Mouse (Mus musculus): ENCODE data around the gene Ermap. TPM values are rescaled to one million over a fixed set of nuclear protein-coding genes. Genes with fewer than 3 reads are reported as not detected.

Ermap gene
- not detected for total RNA-seq (2021)
- long read RNA-seq, experiment 1 = 0 reads
- long read RNA-seq, experiment 2, partial matches to known transcripts = 0 of 1 reads
- long read RNA-seq, experiment 2, other reads (novel, unspliced or antisense) = 1 of 1 reads

DNA sequence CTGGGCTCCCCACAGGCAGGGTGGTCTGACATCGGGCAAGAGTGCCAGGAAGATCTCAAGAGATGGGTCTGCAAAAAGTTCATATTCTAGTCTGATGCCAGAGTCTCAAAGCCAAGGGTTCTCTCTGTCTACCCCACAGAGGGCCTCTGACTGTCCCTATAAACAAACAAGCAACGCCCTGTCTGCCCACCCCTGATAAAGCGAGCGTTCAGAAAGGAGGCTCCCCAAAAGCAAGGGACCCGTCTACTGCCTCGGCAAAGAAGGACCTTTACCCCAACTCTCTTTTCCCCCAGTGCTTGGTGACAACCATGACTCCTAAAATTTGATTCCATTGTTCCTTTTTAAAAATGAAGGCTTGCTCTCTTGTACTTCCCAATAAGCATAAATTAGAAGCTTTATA lies at the start of gene Ermap:
Gene Ermap (minus strand): TSS at position 148 of the 400 bp plus-strand sequence.
- no peak for DNase-seq

DNA sequence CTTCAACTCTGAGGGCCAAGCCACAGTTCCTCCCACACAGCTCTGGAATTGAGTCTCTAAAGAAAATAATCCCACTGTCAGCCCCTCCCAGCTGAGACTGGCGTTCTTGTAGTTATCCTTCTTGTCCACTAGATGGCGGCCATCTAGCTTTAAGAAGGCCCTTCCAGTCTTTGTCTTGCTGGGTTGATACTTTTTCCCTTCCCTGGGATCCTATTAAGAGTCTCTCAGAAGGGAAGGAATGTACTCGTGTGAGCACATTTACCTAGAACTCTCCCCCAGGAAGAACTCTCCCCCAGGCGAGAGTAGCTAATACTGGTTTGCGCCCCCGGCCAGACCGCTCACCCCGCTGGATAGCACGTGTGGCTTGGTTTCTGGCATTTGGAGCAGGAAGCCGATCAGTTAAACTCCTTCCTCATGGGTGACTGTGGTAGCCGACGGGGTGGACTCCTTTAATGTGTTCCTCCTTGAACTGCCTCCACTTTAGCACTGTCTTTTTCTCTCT lies 49.4 kb upstream of the Ermap start:
- peak; percentile 36 for DNase-seq

DNA sequence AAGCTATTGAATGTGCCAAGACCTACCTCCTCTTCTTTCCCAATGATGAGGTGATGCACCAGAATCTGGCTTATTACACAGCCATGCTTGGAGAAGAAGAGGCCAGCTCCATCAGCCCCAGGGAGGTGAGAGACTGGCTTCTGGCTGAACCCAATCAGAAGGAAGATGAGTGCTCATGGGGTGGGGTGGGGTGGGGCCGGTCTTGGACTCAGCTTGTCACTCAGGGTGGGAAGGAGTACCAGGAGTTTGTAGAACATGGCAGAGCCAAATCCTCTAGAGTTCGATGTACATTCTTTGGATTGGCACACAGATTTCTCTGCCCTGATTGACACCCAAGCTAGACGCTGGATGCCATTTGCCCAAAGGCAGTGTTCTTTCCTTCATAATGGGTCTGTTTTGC lies 48.9 kb upstream of the Ermap start:
- DNase-seq = no peak

DNA sequence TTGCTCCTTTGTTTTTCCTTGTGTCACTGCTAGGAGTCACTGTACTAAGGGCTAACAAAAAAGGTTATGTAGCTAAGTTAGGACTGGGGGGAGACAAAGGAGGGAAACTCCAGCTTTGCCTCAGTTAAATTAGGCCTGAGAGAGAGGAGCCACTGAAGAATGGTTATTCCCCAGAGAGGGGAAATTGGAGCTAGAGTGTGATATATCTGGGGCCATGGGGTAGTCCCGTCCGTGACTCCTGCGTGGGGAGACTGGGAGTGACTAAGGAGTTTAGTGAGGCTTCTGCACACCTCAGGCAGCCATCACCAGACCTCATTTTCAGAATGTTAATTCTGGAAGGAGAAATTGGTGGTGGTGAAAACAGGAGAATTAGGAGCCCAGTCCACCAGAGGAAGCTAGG lies 44.5 kb upstream of the Ermap start:
- DNase-seq = no peak

DNA sequence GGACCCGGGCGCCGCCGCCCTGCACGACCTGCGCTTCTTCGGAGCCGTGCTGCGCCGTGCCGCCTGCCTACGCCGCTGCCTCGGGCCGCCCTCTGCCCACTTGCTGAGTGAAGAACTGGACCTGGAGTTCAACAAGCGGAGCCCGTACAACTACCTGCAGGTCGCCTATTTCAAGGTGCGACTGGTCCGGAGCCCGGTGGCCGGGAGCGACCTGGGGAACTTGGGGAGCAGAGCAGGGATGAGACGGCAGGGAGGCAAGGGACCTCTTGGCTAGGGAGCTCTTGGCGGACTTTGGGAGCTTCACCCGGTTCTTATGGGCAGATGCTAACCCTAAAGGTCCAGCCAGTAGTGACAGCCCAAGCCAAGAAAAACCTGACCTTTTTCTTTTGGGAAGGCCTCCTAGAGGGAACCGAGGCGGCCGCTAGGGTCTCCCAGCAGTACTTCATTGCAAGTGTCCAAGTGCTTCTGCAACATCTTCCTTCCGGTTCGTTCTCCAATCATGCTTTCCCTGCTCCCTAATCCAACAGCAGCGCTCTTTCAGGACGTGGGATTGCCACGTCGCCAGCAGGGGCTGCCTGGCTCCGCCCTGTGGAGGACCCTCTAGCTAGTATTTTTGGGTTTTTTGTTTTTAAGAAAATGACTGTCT lies 43.6 kb upstream of the Ermap start:
- DNase-seq = peak; percentile 42

DNA sequence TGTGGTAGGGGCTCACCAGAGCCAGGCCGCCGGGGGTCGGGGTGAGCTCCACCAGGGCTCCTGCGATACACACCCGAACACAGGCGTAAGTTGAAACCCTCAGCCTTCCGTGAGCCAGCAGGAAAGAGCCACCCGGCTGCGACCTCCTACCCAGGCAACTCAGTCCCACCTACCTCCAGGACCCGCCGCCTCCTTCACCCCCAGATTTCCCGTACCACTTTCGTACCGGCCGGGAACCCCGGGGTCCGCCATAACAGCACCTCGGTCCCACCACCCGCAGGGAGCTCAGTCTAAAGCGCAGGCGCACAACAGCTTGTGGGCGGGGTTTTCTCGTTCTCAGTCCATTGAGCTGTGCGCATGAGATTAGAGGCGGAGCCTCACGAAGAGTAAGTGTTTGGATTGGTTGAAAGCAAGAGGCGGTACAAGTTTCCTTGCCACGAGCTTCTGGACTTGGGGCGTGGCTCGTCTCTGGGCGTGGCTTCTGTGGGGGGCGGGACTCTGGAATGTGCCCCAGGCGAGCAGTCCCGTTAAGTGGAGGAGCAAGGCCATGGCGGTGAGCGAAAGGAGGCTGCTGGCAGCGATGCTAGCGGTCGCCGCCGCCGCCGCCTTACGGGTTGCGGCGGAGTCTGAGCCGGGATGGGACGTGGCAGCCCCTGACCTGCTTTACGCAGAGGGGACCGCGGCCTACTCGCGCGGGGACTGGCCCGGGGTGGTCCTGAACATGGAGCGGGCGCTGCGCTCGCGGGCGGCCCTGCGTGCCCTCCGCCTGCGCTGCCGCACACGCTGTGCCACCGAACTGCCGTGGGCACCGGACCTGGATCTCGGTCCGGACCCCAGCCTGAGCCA lies 42.8 kb upstream of the Ermap start, which contains the start of the genes AU022252 and P3h1:
Gene AU022252 (minus strand): TSS at position 303 of the 846 bp plus-strand sequence.
Gene P3h1 (plus strand): TSS at position 506 of the 846 bp plus-strand sequence.
- DNase-seq = peak; percentile 99

DNA sequence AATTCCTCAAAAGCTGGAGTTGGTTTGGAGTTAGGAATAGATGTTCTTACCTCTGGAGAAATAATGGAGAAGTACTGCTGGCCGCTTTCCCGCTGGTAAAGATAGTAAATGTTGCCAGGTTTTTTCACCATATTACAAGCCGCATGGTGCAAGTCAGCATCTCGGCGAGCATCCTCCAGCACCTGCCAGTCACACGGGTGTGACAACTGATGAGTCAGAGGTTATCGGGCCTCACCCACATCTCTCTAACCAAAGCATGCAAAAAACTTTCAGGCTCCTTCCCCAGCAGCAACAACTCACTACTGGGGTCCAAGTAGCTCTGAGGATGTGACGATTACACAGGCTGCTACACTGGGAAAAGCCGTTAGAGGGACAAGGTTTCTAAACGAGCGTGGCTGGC lies 36.9 kb upstream of the Ermap start:
- DNase-seq = no peak

DNA sequence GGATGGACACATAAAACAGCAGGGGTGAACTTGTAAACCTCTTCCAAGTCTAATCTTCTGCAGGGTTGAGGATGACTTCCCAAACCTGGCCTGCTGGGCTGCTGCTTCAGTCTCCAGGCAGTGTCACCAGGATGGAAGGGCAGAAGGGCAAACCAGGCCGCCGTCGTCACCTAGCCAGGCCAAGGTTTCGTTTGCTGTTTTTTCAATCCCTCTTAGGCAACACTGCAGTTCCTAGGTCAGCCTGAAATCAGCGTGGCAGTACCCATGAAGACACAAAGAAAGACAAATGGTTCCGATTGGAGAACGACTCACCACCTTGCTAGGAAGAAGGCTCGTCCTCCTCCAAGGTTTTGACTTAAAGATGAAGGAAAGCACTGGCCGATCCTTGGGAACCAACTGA lies 35.9 kb upstream of the Ermap start:
- DNase-seq = no peak

DNA sequence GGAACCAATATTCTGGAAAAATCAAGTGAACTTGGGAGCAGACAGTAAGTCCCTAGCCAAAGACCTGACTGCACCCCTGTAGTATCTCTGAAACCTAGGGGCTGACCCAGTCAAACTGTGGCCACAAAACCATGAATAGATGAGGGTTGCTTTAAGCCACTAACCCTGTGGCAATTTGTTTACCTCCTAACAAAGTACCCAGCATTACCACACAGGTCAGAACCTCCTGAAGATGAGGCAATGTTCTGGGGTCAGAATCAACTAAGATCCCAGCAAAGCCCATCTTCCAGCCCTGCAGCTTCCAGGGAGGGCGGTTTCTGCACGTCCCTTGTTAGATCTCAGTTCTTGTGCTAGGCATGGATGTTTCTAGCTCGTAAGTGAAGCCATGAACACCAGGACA lies 34.7 kb upstream of the Ermap start:
- DNase-seq = no peak

DNA sequence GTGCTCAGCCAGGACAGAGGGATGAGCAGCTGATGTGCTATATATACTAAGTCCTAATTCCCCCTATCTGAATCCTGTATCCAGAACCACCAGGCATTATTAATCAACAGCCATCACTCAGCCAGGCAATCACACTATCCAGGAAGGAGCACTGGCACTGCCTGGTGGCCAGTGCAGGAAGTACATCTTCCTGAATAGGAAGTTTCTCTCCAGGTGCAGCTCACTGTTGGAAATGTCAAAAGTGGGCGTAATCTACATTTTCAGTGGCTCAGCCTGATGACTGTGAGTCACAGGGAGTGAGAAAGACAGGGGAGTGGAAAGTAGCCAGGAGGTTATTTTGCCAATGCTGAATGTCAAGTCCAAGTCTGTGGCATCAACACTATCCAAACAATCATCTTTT lies 33.9 kb upstream of the Ermap start:
- no peak for DNase-seq

DNA sequence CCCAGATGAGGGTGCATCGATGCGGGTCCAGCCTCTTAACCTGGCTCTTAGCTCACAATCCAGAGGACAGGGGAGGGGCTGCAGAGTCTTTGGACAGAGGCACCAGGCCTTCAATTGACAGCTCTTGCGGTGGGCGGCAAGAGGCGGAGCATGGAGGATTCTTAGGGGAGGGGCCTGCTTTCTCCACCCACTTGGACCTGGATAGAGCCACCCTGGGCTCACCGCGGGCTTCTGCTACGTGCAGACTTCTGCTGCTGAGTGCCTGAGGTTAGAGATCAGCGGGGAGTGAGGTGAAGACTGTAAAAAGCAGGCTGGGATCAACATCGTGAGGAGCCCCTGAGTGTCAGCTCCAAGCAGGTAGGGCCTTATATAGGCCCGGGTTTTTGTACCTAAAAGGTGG lies 28.4 kb upstream of the Ermap start, which contains the start of gene Tmem269:
Gene Tmem269 (minus strand): TSS at position 49 of the 400 bp plus-strand sequence.
- DNase-seq = no peak

DNA sequence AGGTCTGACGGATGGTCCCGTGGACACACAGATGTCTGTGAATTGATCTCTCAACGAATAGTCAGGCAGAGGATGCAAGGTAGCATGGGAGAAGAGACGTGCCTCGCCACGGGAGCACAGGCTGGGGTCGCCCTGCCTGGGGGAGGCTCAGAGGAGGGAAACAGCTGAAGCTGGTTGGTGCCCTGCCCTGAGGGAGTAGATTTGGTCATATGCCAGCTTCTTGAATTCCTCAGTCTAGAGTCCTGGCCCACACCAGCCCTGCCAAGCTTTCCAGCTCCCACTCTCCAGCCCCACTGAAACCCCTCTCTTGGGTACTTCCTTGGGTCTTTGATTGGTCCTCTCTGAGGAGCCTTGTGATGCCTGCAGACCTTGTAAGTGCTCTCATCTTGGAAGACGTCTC lies 26.9 kb upstream of the Ermap start:
- no peak for DNase-seq

DNA sequence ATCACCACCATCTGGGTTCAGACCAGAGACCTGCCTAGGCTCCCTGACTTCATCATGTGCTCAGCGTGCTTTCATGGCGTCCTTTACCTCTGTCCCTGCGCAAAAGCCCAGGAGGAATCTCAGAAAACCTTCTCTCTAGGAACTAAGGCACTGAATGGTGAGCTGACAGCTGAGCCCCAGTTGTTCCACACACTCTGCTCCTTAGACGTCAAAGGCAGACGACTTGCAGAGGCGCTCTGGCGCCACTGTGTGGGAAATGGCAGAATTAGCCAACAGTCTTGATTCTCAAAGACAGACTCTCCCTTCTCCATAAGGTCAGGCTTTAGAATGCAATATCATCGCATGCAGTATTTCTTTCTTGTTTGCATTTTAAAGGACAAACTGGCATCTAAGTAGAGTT lies 14.9 kb upstream of the Ermap start:
- DNase-seq = no peak

DNA sequence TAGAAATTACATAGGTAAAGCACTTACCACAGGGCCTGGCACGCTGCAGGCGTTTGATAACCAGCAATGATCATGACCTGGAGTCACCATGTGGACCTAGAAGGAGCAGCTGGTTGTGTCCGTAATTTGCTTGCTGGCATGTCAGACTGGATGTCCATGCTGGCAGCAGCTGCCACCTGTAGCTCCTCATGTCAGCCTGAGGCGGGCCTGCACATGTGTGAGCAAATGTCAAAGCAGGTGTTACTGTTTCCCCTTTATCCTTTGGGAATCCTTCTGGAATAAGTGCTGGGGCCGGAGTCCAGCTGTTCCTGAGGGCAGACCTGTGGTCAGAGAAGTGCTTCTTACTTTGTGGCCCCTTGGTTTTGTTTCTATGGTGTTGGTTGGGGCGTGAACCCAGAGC lies 8.3 kb upstream of the Ermap start:
- no peak for DNase-seq

DNA sequence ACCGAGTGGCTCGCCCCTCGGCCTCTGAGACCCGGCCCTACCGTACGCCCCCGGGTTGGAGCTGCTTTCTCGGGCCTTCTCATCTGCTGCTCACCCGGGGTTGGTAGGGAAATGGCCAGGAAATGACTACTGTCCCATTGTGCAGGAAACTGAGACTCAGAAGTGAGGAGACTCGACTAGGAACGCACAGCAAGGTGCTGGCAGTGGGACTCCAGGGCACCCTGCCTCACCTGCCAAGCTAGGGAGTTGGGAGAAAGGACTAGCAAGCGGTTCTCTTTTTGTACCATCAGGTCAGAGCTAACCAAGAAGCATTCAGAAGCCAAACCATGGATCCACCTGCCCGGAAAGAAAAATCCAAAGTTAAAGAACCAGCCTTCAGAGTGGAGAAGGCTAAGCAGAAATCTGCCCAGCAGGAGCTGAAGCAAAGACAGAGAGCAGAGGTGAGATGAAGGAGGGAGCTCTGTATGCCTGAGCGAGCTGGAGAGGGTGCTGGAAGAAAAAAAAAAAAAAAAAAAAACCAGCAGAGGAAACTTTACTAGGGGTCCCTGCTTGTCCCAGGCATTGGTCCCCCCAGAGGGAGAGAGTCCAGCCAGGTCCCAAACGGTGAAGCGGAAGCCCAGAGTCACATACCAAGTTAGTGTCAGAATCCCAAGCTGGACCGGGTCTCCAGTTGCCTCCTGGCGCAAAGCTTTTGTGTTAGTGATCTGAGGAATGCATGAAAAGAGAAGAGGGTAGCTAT lies 5.9 kb upstream of the Ermap start:
- no peak for DNase-seq

DNA sequence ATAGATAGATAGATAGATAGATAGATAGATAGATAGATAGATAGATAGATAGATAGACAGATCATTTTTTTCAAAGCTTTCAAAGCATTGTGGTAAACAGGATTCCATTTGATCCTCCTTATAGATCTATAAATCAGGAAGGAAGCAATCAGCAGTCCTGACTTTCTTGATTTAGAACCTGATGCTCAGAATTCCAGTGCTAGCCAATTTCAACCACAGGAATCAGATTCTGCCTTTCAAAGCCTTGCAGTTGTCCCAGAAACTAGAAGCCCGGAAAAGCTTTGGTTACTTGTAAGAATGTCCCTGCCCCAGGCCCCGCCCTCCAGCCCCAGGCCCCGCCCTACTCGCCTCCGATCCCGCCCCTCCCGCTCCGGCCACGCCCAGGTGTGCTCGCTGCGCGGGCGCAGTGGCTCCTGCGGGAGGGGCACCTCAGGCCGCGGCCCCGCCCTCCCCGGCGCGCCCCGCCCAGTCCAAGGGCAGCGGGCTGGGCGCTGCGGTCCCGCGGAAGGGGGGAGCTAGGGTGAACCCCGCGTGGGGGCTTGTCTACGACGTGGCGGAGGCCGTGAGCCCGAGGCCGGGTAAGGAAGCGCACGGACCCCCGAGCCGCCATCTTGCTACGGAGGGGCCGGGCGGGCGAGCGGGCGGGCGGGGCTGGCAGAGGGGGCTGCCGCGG lies 5.2 kb upstream of the Ermap start, which contains the start of gene Svbp:
Gene Svbp (plus strand): TSS at position 398 of the 673 bp plus-strand sequence.
- peak; percentile 90 for DNase-seq

DNA sequence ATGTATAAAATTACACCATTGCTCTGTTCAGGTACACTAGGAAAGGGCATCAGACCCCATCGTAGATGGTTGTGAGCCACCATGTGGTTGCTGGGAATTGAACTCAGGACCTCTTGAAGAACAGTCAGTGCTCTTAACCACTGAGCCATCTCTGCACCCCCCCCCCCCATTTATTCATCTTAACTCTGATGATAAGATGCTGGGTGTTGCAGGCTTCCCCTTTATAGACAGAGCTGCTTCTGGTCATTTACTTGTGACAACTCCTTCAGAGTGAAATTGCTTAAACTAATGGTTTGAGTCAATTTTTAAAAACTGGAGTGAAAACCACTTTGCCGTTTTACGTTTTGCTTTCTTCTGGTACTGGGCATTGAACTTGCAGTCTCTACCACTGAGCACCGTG lies 2.9 kb upstream of the Ermap start:
- DNase-seq = no peak

DNA sequence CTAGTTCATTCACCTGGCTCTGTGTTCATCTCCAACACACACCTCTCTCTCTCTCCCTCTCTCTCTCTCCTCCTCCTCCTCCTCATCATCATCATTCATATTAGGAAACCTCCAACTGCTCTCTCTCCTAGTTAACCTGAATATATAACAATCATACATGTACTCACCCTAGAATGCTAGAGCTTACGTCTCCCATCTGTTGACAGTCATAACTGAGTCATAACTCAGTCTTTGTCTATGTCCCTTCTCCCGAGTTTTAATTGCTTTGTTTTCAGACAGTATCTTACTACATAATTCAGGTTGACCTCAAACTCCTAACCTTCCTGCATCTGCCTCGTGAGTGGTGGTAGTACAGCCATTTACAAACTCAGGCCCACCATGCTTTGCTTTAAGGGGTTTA lies 1.5 kb upstream of the Ermap start:
- no peak for DNase-seq

DNA sequence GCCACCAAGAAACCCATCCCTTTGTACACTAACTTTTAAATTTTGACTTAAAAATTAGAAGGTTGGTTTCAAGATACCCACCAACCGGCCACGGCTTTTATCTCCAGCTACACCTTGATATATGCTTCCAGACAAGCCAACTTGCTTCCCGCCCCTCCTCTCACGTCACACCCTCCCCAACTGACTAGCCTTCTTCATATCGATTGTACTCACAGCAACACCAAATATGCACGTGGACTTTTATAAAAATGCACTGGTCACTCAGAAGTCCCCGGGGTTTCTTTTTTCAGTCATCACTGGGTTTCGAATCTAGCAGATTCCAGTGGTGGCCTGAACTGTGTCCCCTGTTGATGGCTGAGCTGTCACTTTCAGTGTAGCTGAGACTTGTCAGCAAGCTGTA lies 807 bp upstream of the Ermap start:
- no peak for DNase-seq

DNA sequence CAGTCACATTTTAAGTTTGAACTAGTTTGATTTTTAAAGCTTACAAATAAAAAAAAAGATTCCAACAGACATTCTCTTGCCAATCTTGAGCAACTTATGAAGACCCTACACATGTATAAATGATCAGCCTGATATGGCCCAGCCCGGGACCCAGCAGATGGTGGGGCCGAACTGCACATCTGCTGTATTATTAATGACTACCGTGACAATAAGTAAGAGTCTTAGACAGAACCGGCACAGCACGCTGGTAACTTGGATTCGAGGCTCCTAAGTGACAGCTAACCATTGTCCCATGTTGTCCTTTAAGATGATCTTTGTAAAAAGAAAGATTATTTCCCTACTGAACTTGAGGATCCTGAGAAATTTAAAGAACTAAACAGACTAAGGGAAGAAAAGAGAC lies 419 bp downstream of the Ermap start:
- no peak for DNase-seq

DNA sequence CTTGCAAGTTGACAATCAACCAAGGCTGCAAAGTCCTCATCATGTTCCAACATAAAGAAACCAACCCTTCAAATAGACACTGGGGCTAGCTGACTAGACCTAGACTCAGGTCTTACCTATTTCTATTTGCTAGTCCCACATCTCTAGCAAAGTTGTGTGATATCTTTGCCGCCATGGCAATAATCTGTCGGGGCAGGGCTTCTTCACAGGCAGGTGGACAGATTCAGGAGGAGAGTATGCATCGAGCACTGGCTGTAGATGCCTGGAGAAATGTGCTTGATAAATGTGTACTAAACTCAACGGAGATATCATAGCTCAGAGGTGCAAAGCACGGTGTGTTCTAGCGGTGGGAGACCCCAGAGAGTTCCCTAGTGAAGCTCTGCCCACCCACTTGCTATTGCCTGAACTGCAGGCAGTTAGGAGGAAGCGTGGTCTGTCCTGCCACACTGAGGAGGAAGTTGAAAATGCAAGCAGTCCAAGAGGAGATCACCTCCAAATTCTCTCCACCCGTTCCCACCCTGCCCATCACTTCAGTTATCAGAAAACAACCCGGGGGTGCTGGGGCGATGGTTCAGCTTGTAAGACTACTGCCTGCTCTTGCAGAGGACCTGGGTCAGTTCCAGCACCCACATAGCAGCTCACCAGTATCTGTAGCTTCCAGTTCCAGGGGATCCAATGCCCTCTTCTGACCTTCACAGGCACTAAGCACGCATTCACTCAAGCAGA lies 1.6 kb downstream of the Ermap start:
- no peak for DNase-seq
